13 mouse cellular contexts compared by ENCODE assay signal in the genomic region with DNA sequence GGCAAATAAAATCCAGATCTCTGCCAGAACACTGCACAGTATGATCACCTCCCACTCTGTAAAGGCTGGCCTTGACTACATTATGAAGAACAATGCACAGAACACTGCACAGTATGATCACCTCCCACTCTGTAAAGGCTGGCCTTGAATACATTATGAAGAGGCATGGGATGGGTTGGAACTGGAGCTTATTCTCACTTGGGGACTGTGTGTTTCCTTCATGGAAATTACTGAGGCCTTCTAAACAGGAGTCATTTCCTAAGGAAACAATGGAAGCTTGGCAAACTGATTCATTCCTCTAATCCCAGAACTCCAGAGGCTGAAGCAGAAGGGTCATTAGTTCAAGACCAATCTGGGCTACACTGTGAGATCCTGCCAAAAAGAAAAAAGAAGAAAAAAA.
DNase-seq lines count a peak whose midpoint lies in the region; ATAC-seq and TF ChIP-seq lines count a peak whose summit lies in the region.
"Had no signal": no experiment of that assay in that cellular context is flagged by ENCODE, and none has a peak within 500 bp of the region (broad histone marks: within the 10 kb centered on the region; RNA-seq: fewer than 3 reads in every experiment).

No protein-coding gene starts in this region.

- H3K9me3 ChIP-seq in forebrain, embryonic 16.5 days (ENCODE audit: control insufficient read depth, low read length) = no peaks in the 10 kb centered on the region
- no peaks in the 10 kb centered on the region for H3K9me3 ChIP-seq in midbrain, embryonic 13.5 days
- H3K9me3 ChIP-seq: limb, embryonic 13.5 days had no signal

- TF ChIP-seq CTCF in left cerebral cortex, adult 2 months (IDR thresholded peaks at IDR 0.05) = no peak

- H3K4me3 ChIP-seq in forebrain, embryonic 16.5 days (replicated peaks; ENCODE audit: low read length) = no peak overlapping the region
- no peak overlapping the region for H3K4me3 ChIP-seq in midbrain, embryonic 13.5 days (replicated peaks)
- no peak overlapping the region for H3K4me3 ChIP-seq in left cerebral cortex, adult 2 months
- H3K4me3 ChIP-seq: heart, adult 2 months; limb, embryonic 13.5 days had no signal

- H3K9ac ChIP-seq in forebrain, embryonic 16.5 days (replicated peaks; ENCODE audit: low read depth, low read length) = no peak overlapping the region
- H3K9ac ChIP-seq in midbrain, embryonic 13.5 days (replicated peaks) = no peak overlapping the region
- H3K9ac ChIP-seq: limb, embryonic 13.5 days had no signal

- no peaks in the 10 kb centered on the region for H3K27me3 ChIP-seq in forebrain, embryonic 16.5 days (replicated peaks; ENCODE audit: control insufficient read depth, insufficient read depth, low read length)
- no peaks in the 10 kb centered on the region for H3K27me3 ChIP-seq in midbrain, embryonic 13.5 days
- H3K27me3 ChIP-seq: limb, embryonic 13.5 days had no signal

- no peak overlapping the region for H3K4me2 ChIP-seq in forebrain, embryonic 16.5 days (ENCODE audit: low read length)
- no peak overlapping the region for H3K4me2 ChIP-seq in midbrain, embryonic 13.5 days (replicated peaks)
- H3K4me2 ChIP-seq: limb, embryonic 13.5 days had no signal

- no peaks in the 10 kb centered on the region for H3K36me3 ChIP-seq in forebrain, embryonic 16.5 days (ENCODE audit: control insufficient read depth, insufficient read depth)
- H3K36me3 ChIP-seq in midbrain, embryonic 13.5 days = no peaks in the 10 kb centered on the region
- H3K36me3 ChIP-seq: limb, embryonic 13.5 days had no signal

- no peak overlapping the region for H3K27ac ChIP-seq in forebrain, embryonic 16.5 days (ENCODE audit: low read length)
- no peak overlapping the region for H3K27ac ChIP-seq in midbrain, embryonic 13.5 days
- H3K27ac ChIP-seq in left cerebral cortex, adult 2 months = no peak overlapping the region
- H3K27ac ChIP-seq: heart, adult 2 months; limb, embryonic 13.5 days had no signal

- intact Hi-C loops in heart, postnatal 14 days (cut with DNase I) = no loop called here
- intact Hi-C loops in left cerebral cortex, adult 2 months (cut with DNase I) = no loop called here

- peak; percentile 73 for ATAC-seq in forebrain, embryonic 16.5 days
- ATAC-seq in midbrain, embryonic 13.5 days = peak; percentile 68

- peak; percentile 44 for DNase-seq in heart, adult 11 months
- DNase-seq in heart, postnatal 14 days = no peak
- peak; percentile 83 for DNase-seq in R1 (ENCODE audit: low read depth, low spot score)
- no peak for DNase-seq in ovary, postnatal 14 days (ENCODE audit: low spot score)
- DNase-seq in left cerebral cortex, adult 2 months (ENCODE audit: extremely low spot score in 1 of 2, low spot score in 2 of 2) = no peak
- DNase-seq: B cell, adult 2 months; cerebellum, adult 2 months; heart, adult 2 months; right cerebral cortex, postnatal 25 days; thymus, postnatal 4 days had no signal

- no peaks in the 10 kb centered on the region for H3K4me1 ChIP-seq in forebrain, embryonic 16.5 days (replicated peaks; ENCODE audit: control insufficient read depth, insufficient read depth, low read length)
- no peaks in the 10 kb centered on the region for H3K4me1 ChIP-seq in midbrain, embryonic 13.5 days (replicated peaks)
- H3K4me1 ChIP-seq: limb, embryonic 13.5 days had no signal

Comparison
In these comparisons a context has a peak if more than half of its experiments do, and no peak if none do; other contexts are left out.
1. DNase-seq: peak in heart, adult 11 months (single experiment) and R1 (single experiment); none in heart, postnatal 14 days (0 of 2), ovary, postnatal 14 days (single experiment) and left cerebral cortex, adult 2 months (0 of 2).